Mouse (Mus musculus) lung, postnatal 4 days (tissue): ENCODE data around the gene Rpgrip1.
A peak's percentile ranks its signal among the peaks of the same experiment; 100 is the strongest.

ENCODE experiments used
- DNase-seq, 2 experiments: peaks; one replicate each; pipeline ENCODE4 v3.0.0; 2021

Rpgrip1 gene

GRCm38 (mm10) chr14:52118823-52119608 lies 8.5 kb downstream of the Rpgrip1 start:
- DNase-seq: peak; percentile 60 to 63

DNA sequence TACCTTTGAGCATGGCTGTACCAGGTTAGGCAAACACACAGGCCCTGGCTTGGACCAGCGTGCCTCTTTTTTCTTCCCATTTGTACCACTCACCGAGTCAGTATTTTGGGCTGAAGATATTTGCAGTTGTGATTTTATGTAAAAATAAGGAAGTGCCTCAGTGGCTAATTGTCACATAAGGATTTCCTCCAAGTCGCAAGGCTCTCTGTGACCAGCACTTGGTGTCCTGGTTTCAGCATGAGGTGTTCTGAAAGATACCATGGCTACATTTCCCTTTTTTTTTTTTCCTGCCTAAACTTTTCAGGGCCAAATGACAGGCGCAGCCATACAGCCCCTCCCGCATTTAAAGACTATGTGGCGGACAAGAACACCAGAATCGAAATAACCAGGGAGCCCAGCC lies 9.7 kb downstream of the Rpgrip1 start:
- DNase-seq: no peak

- peak; percentile 37 to 78 for DNase-seq
Measured at GRCm38 (mm10) chr14:52123918-52124317, 13.4 kb downstream of the Rpgrip1 start.

- no peak for DNase-seq
Measured at GRCm38 (mm10) chr14:52124636-52125035, 14.1 kb downstream of the Rpgrip1 start.

- no peak for DNase-seq
Measured at GRCm38 (mm10) chr14:52133584-52133983, 23.1 kb downstream of the Rpgrip1 start.

GRCm38 (mm10) chr14:52140577-52141444 lies 30.3 kb downstream of the Rpgrip1 start:
- no peak for DNase-seq

DNA sequence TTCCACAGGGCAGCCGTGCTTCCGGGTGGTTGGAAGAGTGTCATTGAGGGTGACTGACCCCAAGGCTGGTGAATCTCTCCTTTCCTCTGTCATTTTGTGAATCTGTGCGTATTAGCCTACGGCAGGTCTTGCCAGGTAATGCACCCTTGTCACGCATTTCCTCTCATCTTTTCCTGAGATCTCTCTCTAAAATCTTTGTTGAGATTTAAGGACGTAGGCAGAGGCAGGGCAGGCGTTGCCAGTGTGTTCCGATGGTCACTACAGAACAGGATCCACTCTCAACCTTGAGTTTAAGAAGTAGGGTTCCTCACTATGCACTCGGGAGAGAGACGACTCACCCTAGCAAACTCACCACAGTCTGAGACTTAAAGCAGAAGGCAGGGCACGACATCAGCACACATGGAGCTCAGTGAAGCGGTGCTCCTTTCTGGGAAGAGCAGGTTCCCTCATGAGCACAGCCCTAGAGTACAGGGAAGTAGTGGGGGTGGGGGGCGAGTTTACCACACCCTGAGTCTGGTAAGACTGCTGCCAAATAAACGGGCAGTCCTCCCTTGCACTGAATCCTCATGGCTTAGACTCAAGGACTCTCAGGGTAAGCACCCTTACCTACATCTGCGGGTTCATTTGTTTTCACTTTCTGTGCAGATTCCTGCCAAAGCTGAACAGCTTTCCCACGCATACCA lies 31.1 kb downstream of the Rpgrip1 start:
- DNase-seq: peak; percentile 18 to 30

DNA sequence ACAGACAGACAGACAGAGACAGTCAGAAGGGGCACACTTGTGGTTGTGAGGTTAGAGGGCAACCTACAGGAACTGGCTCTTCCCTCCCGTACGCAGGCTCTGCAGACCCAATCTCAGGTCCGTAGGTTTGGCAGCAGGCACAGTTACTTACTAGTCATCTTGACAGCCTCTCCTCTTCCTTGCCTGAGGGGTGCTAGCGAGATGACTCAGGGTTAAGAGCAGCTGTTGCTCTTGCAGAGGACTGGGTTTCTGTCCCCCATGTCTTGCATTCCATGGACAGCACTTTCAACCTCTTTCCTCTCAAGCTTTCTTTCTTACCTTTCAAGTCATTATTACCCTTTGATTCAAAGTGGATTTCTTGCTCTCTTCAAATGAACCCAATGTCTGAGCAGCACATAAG lies 33.7 kb downstream of the Rpgrip1 start:
- DNase-seq: no peak

DNA sequence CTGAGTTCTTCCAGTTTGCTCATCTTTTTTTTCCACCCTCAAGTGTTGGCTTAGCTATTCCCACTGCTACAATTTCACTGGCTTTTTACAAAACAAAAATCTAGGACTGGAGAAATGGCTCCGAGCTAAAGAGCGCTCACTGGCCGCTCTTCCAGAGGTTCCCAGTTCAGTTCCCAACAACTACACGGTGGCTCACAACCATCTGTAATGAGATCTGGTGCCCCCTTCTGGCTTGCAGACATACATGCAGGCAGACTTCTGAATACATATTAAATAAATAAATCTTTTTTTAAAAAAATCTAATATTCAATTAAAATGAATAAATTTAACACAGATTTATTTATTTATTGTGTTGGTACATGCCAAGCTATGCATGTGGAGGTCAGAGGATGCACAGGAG lies 36.0 kb downstream of the Rpgrip1 start:
- peak in 1 of 2 experiments; percentile 29 for DNase-seq

DNA sequence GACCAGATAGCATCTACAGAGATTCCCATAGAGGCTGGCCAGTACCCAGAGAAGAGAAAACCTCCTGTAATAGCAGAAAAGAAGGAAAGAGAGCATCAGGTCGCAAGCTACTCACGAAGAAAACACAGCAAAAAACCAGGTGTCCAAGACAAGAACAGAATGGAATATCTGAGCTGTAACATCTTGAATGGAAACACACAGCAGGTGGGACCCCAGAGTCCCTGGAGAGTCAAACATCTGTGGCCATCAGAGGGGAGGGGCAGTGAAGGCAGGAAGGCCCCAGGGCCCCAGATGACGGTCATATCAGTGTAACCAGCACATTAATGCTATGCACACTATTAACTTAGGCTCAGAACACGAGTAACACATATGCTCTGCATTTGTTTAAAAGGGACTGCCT lies 39.4 kb downstream of the Rpgrip1 start:
- DNase-seq: no peak

GRCm38 (mm10) chr14:52152179-52152578 lies 41.7 kb downstream of the Rpgrip1 start:
- no peak for DNase-seq

DNA sequence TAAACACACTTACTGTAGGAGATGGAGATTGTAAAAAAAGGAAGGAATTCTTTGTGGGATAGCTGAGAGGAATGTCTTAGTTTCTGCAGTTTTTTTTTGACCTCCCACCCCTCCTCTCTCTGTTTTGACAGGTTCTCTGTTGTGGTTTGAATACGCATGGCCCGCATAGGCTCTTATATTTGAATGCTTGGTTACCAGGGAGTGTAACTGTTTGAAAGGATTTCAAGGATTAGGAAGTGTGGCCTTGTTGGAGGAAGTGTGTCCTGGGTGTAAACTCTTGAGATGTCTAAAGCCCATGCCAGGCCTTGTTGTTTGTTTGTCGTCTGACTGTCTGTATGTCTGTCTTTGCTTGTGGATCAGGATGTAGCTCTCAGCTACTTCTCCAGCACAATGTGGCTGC lies 42.1 kb downstream of the Rpgrip1 start:
- no peak for DNase-seq

GRCm38 (mm10) chr14:52155008-52155407 lies 44.5 kb downstream of the Rpgrip1 start:
- DNase-seq: no peak

GRCm38 (mm10) chr14:52160911-52161310 lies 50.4 kb downstream of the Rpgrip1 start:
- DNase-seq: no peak

- DNase-seq: no peak
Measured at GRCm38 (mm10) chr14:52166571-52166970, 56.1 kb downstream of the Rpgrip1 start.

GRCm38 (mm10) chr14:52188788-52189187 lies 78.3 kb downstream of the Rpgrip1 start:
- no peak for DNase-seq

DNA sequence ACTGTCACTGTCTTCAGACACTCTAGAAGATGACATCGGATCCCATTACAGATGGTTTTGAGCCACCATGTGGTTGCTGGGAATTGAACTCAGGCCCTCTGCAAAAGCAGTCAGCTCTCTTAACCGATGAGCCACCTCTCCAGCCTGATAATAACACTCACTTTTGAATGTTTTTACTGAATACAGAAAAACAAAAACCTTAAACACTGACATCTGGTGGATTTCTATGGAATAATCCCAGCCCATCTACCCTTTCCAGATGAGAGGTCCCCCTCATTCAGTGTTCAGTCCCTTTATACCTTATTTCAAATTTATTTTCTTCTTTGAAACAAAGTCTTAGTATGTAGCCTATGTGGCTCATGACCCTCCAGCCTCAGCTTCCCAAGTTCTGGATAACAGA lies 79.0 kb downstream of the Rpgrip1 start:
- no peak for DNase-seq

- DNase-seq: peak; percentile 34 to 49
Measured at GRCm38 (mm10) chr14:52190740-52191359, 80.3 kb downstream of the Rpgrip1 start.

- DNase-seq: peak; percentile 50 to 66
Measured at GRCm38 (mm10) chr14:52195691-52196090, 85.2 kb downstream of the Rpgrip1 start.

DNA sequence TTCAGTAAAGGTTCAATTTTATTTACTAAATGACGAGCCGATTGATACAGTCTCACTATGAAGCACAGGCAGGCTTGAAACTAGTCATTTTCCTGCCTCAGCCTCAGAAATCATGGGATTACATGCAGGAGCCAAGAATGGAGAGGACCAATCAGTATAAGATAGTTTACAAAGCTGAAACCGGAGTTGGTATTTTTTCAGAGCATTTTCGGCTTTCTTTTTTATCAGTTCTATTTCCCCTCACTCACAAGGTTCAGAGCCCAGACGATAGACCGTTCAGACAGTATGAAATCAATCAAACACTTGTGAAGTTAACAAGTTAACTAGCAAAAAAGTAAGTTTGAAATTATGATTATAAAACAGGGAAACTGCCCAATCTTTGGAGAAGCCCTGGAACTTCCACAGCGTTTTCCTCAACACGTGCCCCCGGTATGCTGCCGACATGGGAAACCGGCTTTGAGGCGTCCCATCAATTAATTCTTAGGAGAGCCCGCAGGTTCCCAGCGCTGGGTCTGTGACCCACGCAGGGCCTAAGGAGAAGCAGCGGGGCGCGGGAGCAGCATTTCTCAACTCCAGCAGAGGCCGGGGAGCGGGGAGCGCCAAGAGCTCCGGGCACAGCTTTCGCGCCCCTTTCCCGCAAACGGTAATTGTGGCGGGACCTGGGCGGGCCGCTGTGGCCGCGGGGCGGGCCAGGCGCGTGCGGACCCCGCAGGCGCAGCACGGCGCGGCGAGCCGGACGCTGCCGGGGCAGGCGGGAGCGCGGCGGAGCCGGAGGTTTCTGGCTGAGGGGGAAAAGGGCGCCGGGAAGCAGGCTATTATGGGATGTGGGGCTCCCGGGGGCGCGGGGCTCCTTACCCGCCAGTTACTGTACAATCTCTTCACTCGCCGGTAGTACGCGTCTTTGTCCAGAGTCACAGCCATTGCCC lies 86.0 kb downstream of the Rpgrip1 start:
- DNase-seq: no peak

DNA sequence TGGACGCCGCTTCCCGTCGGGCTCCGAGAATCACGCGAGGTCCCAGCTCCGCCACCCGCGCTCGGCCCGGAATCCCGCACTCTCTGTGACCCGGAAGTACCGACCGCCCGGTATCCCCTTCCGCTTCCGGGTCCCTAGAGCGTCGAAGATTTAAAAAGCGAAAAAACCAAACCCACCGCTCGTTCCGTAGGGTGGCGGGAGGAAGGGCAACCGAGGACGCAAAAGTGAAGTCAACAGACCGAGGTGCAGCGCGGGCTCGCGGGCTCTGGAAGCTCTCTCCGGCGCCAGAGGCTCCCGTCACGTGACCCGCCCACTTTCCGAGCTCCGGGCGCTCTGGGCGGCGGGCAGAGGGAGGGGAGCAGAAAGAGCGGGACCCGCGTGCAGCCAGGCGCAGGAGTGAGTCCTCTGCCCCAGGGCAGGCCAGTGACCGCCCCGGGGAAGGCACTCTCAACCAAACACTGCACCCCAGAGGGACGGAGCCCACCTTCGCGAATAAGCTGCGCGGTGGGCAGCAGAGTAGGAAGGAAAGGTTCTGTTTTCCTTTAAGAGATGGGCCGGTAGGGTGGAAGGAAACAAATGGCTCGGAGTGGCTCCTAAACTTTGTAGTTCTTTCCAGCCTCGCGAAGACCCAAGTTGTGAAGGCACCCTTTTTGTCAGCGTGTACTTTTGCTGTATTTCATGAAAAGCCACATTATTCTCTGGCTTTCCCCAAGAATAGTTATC lies 86.8 kb downstream of the Rpgrip1 start, which contains the start of gene Supt16:
Gene Supt16 (minus strand): TSS at position 261 of the 723 bp plus-strand sequence.
- peak; percentile 87 to 88 for DNase-seq
